Mouse (Mus musculus): ENCODE data around the gene Olfr1564. TPM values are rescaled to one million over a fixed set of nuclear protein-coding genes. Genes with fewer than 3 reads are reported as not detected.
"Not testable (repeated sequence)": the region's sequence is repeated elsewhere in the genome, so short reads cannot be mapped to it uniquely, and the experiment has no call there.

The Olfr1564 gene
- 1 to 10 TPM; 1.0 to 1.3 TPM for total RNA-seq (2021)

DNA sequence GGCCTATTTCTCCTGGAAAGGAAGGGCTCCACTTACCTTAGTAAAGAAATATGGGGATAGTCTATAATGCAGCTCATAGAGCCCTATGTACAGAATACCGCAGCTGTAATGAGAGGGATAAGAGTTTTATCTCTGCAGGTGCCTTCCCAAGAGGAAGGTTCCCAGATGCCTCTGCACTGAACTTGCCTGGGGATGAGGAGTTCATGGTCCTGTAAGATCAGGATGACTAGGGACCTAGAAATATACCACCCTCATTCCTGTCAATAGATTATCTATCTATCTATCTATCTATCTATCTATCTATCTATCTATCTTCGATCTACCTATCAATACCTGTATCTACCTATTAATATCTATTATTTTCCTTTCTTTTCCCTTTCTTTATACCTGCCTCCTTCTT is at the start of gene Olfr1564:
Gene Olfr1564, minus strand, starts transcription at position 101 of the 400 bp plus-strand sequence.
- DNase-seq = no peak

DNA sequence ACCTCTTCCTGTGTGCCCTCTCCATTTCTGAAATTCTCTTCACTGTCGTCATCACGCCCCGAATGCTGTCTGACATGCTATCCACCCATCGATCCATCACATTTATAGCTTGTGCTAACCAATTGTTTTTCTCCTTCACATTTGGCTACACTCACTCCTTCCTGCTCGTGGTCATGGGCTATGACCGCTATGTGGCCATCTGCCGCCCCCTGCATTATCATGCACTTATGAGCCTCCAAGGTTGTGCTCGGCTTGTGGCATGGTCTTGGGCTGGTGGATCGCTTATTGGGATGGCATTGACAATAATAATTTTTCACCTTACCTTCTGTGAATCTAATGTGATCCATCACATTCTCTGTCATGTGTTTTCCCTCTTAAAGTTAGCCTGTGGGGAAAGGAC is 47.4 kb upstream of the Olfr1564 start:
- no peak for DNase-seq

DNA sequence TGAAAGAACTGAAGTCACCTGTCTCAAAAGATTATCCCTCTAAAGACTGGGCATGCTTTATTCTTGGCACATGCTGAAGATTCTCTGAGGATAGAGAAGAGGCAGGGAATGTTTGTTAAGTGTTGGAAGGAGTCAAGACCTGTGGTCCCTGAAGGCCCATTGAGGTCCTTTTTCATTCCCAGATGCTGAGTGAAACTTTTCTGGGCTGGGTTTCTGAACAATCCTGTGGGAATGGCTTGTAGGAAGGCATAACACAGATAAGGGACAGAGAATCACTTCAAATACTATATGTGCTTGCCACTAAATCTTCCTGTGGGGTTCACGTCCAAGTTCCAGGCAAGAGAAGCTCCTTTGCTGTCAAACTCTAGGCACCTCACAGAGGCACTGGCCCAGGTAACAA is 42.9 kb upstream of the Olfr1564 start, which contains the start of gene Olfr63:
Gene Olfr63, plus strand, starts transcription at position 301 of the 400 bp plus-strand sequence.
- no peak for DNase-seq

DNA sequence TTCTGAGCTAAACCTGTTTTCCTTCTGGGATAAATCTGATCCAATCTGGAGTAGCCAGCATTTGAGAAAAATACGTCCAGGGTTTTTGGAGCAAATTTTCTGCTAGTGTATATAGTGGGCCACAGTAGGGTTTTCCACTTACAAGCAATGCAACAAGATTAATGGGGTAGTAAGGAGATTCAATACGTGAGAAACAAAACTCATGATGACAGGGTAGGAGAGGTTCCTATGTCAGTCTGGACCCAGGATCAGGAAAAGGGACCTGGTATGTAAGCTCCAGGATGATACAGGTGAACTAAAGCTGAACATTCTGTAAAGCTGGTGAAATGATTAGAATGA is 33.8 kb upstream of the Olfr1564 start:
- DNase-seq = not testable (repeated sequence)

DNA sequence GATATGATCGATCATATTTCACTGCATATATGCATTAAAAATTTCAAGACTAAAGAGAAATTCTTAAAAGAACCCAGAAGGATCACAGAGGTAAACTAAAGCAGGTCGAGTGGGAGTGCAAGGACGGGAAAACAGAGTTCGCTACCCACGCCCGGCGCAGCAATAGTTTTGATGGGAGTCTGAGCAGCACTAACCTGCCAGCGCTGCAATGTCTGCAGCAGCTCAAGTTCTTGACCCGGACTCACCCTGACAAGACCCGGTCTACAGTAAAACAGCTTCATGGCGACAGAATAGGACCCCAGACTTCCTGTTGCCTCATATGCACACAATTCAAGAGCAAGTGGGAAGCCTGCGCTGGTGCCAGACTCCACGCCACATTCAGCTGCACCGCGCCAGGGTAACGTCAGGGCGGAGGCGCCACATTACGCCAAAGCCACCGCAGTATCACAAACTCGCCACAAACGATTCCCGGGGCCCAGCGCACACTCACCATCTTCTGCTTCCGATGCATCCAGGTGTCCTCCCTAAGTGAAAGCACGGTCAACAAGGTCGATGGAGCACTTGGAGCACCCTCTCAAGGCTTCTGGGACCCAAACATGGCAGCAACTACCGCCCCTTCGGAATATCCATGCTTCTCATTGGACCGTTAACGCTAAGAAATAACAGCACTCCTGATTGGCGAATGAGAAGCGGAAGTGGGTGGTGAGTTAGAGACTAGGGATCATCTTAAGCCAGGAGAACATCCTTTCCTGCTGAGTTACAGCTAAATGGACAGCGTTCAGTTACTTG is 33.2 kb upstream of the Olfr1564 start, which contains the start of gene Zfp955a:
Gene Zfp955a, minus strand, starts transcription at position 616 of the 789 bp plus-strand sequence.
- not testable (repeated sequence) for DNase-seq

DNA sequence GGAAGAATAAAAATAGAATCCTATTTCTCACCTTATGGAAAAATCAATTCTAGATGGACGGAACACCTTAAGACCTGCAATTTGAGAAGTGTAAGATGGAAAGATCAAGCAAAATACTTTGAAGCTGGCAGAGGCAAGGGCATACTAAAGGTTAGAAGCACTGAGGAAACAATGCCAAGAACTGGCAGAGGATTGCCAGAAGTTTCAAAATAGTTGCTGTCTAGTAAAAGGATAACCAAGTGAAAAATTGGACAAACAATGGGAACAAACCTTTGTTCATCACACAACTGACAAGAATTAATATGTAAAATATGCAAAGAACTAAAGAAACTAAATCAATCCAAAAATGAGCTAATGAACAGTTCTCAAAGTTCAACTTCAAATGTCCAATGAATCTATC is 15.2 kb upstream of the Olfr1564 start:
- not testable (repeated sequence) for DNase-seq

DNA sequence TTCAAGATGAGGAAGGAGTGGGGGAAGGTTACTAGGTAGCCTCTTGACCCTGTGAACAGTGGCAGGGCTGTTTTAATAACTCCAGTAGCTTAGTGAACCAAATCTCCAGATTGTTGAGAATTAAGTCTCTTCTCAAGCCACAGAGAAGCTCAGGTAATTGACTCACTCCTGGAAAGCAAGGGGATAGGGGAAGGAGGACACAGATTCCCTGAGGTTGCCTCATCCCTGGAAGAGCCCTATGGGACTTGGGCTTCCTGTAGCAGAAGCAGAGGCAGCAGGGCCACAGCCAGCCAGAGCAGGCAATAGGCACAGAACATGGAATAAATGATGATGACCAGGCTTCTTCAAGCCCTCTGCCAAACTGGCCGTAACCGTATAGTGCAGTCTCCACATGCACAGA is 30.5 kb downstream of the Olfr1564 start, which contains the start of gene Olfr239:
Gene Olfr239, plus strand, starts transcription at position 301 of the 400 bp plus-strand sequence.
- not testable (repeated sequence) for DNase-seq

DNA sequence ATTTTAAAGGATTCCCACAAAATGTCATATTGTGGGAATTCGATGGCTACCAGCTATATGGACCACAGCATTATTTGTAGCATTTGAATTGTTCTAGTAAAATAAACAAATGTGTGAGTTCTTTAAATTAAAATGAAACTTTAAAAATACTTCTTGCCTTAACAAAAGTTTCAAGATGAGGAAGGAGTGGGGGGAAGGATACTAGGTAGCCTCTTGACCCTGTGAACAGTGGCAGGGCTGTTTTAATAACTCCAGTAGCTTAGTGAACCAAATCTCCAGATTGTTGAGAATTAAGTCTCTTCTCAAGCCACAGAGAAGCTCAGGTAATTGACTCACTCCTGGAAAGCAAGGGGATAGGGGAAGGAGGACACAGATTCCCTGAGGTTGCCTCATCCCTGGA is 53.3 kb downstream of the Olfr1564 start, which contains the start of gene Olfr55:
Gene Olfr55, plus strand, starts transcription at position 301 of the 400 bp plus-strand sequence.
- DNase-seq = not testable (repeated sequence)

Other genes starting within 250 kb of the Olfr1564 start
- gene Zfp952, start 228.6 kb downstream of the Olfr1564 start, total RNA-seq (2021) = 10 to 100 TPM; 16.8 to 17.3 TPM
- 10 to 100 TPM; 19.7 to 24.3 TPM for gene Zfp763, start 188.3 kb downstream of the Olfr1564 start, total RNA-seq (2021)
- gene 4921501E09Rik, start 153.6 kb downstream of the Olfr1564 start, total RNA-seq (2021) = not detected
- gene Zfp563, start 132.4 kb downstream of the Olfr1564 start, total RNA-seq (2021) = 10 to 100 TPM; 17.8 to 20.2 TPM
- gene Morc2b, start 82.0 kb downstream of the Olfr1564 start, total RNA-seq (2021) = 1 to 10 TPM; 3.0 to 4.6 TPM
- not detected for gene Olfr55, start 53.2 kb downstream of the Olfr1564 start, total RNA-seq (2021)
- gene Olfr239, start 30.4 kb downstream of the Olfr1564 start, total RNA-seq (2021) = not detected
- gene Zfp955a, start 33.5 kb upstream of the Olfr1564 start, total RNA-seq (2021) = 10 to 100 TPM; 12.3 to 12.8 TPM
- not detected for gene Olfr63, start 43.0 kb upstream of the Olfr1564 start, total RNA-seq (2021)
- 10 to 100 TPM; 31.6 to 32.6 TPM for gene Zfp955b, start 67.9 kb upstream of the Olfr1564 start, total RNA-seq (2021)
- 10 to 100 TPM; 22.1 to 24.1 TPM for gene Zfp81, start 137.2 kb upstream of the Olfr1564 start, total RNA-seq (2021)
- 10 to 100 TPM; 11.6 to 12.5 TPM for gene Zfp101, start 173.0 kb upstream of the Olfr1564 start, total RNA-seq (2021)
- gene Actl9, start 211.2 kb upstream of the Olfr1564 start, total RNA-seq (2021) = not detected